Mouse (Mus musculus) layer of hippocampus, adult 8-10 months (tissue): ENCODE measurements at regions not wholly inside any gene's neighbourhood (a gene's known extent, or its start where the extent isn't known, plus 50 kb on each side); places are given as distances from the start of the nearest gene placed in this dataset.
A peak's percentile ranks its signal among the peaks of the same experiment; 100 is the strongest.

ENCODE experiments used
- DNase-seq, 2 experiments: peaks; one replicate each; pipeline ENCODE4 v3.0.0; 2022; ENCODE audit warnings: low spot score in 2 of 2

DNA sequence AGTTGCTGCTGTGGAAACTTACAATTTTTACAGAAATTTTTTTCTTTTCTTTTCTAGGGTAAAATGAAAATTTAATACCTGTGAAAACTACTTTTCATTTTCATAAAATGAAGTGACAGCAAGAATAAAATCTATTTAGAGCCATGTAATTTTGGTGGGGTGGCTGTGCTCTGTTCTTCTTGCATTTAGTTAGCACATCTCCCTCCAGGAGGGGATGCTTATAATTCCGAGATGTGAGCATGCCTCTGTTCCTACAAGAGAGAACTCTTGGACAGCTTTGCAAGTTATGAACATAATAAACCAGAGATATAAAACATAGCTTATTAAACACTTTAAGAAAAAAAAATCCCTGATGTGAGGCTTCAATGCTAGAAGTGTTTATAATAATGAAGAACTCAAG, 313.9 kb upstream of the Dph6 start:
- DNase-seq = no peak

DNA sequence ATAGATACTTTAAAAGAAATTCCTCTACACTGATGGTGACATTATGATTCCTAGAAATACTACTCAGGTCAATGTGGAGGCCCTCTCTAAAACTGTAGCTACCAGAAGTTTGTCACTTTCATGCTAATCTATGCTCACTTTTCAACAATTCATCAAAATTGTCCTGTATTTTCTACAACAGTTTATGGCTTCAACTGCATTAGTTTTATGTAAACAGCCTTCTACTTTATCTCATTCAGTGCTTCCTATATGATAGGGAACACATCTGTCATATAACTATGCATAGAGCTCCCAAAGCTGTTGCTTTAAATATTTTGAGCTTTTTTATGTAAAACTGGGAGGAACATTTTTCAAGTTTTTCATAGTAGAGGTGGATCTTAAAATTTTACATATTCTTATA, 338.7 kb upstream of the Dph6 start:
- DNase-seq = no peak

- no peak for DNase-seq
These were observed 339.1 kb upstream of the Dph6 start for GRCm38 (mm10) chr2:114993882-114994281.

DNA sequence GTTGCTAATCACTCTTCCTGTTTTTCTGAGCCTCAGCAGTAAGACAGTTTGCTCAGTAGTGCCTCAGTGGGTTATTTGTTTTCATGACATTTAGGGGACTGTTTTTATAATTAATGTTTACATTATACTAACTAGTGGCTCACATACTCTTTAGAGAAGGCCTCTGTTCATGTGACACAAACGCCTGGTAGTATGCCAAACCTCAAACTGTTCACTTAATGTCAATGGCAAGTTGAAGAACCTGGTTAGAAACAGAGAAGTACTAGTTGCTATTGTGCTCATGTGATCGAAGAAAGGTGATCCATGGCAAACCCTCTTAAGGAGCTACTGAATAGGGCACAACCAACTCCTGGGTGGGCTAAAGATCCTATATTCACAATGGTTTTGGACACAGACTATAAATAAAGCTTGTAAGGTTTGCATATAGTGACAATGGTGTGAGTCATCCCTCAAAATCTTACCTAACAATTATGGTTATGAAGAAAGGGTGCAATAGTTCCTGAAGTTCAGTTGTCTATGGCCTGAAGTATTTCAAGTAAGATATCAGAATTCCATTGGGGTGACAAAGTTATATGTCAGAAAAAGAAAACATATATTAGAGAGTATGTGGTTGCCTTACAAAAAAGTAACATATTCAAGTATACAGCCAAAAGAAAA, 340.1 kb upstream of the Dph6 start:
- DNase-seq = no peak

- no peak for DNase-seq
These were observed 359.2 kb upstream of the Dph6 start for GRCm38 (mm10) chr2:115013916-115014315.

- no peak for DNase-seq
These were observed 372.0 kb upstream of the Dph6 start for GRCm38 (mm10) chr2:115026777-115027176.

DNA sequence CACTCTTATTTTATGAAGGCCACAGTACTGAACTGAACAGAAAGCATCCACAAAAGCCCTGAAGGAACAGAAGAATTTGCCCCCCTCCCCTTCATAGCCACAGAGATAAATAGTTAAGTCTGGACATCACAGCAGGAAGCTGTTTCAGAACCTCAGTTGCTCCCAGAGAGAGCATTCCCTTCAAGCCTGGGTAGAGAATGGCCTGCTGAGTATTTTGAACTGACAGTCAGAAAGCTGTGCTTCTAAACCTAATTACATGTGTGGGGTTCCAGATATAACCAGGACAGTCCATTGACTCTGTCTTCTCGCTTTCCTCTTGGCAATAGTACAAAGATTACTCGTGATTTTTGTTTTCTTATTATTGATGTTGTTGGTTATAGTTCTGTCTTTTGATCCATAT, 376.4 kb upstream of the Dph6 start:
- no peak for DNase-seq

GRCm38 (mm10) chr2:115036205-115036604, 381.4 kb upstream of the Dph6 start:
- peak; percentile 17 to 25 for DNase-seq

DNA sequence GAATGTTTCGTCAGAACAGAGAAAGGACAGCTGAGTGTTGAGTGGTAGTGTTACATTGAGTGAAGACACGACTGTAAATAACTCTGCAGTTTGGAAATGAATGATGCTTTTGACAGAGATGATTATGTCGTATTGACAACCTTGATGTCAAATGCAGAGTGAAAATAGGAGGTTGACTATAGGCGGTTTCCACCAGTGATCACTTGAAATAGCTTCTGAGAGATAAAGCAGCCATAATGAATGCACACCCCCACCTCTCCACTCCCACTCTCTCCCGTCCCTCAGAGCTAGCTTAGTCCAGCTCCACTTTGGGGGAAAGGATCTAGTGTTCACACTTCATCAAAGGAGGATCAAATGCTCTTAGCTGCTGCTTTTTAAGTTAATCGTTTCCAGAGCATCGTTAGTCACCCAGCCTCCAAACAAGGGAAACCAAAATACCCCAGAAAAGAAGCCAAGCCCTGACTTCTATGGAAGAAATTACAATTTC, 387.6 kb upstream of the Dph6 start:
- DNase-seq = no peak

GRCm38 (mm10) chr2:115056327-115057070, 401.7 kb upstream of the Dph6 start:
- DNase-seq = no peak

- no peak for DNase-seq
These were observed 402.4 kb upstream of the Dph6 start for GRCm38 (mm10) chr2:115057200-115057599.

- no peak for DNase-seq
These were observed 412.9 kb upstream of the Dph6 start for GRCm38 (mm10) chr2:115067489-115068163.

DNA sequence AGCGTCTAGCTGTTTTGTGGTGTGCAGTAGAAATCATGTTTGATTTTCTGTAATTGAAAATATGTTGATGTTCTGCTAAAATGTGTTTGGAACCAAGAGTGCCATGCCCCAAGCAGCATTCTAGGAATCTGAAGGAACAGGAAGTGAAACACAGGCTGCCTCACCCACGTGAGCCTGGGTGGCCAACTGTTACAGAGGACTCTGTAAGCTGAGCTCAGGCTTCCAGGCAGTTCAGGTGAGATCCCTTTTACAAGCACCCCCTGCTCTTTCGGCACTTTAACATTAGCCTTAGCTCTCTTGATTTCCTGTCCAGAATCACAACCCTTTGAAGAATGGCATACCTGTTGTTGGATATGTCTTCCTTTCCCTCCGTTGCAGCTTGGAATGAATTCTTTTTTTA, 414.9 kb upstream of the Dph6 start:
- DNase-seq = no peak

DNA sequence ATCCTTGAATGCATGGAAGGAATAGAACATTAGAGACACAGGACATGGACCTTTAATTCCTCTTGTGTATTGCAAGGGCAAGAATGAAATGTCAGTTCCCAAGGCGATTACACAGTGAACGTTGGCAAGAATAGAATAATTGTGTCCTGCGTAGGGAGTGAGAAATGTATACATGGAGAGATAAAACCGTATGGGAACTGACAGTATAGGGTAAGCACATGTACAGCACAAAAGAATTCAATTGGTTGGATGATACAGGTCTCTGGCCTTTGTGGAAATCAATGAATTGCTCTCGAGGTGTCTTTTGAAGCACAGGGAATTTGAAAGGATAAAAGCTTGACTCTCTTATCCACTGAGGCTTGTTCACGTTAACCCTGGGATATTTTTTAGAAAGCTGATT, 415.4 kb upstream of the Dph6 start:
- DNase-seq = no peak

DNA sequence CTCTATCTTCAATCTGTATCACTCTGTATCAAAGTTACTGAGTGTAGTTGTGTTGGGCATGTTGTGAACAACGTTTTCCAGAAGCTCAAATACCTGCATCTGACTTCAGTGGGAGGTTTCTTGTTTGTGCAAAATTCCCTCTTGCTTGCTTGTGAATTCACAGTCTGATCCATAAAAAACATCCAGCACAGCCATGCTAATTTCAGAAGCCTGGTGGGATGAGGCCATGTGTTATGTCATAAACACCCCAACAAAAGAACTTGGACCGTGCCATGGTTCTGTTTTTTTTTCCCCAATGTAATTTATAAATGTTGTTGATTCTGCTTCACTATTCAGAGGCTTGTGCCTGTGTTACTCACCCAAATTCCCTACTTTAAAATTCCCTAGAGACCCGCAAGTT, 415.9 kb upstream of the Dph6 start:
- peak; percentile 16 to 18 for DNase-seq

- no peak for DNase-seq
These were observed 427.0 kb upstream of the Dph6 start for GRCm38 (mm10) chr2:115081563-115082291.

- no peak for DNase-seq
These were observed 427.6 kb upstream of the Dph6 start for GRCm38 (mm10) chr2:115082292-115082809.

GRCm38 (mm10) chr2:115088421-115089120, 433.8 kb upstream of the Dph6 start:
- DNase-seq = no peak

GRCm38 (mm10) chr2:115090430-115091175, 435.8 kb upstream of the Dph6 start:
- DNase-seq = peak in 1 of 2 experiments; percentile 12

DNA sequence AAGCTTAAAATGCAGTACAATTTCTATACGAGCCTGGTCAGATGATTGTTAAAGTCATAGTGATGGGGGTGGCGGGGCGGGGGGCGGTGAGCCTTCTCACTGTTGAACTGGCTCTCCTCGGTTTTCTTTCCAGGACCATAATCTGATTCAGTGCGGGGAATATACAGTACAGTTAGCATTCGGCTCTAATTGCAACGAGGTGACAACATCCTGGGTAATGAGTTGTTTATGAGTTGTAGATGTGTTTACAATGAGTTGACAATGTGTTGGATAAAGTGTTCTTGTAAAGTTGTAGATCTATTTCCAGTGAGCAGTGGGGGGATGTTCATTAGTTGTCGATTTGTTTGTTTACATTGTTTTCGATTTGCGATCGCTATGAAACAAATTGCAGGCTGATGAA, 440.6 kb upstream of the Dph6 start:
- no peak for DNase-seq
